Mouse (Mus musculus): Measurements from ENCODE around the gene Ythdf1.

Gene Ythdf1

GRCm38 (mm10) chr2:180920810-180921400 is at the start of gene Ythdf1:
Gene Ythdf1, minus strand, starts transcription at chr2:180920949.
- in situ Hi-C loops (cut with MseI, MboI): loop anchor here in 1 of 2 experiments (5.0 kb wide), 1 partner anchor 41 kb away; no protein-coding TSS in a partner anchor

- in situ Hi-C loops (cut with MseI, MboI): no loop called here
These were observed 46.4 kb upstream of the Ythdf1 start, which contains the start of gene Arfgap1 for GRCm38 (mm10) chr2:180967010-180967763. Gene Arfgap1, plus strand, starts transcription at chr2:180967225.

GRCm38 (mm10) chr2:180966092-180966882 is 45.5 kb upstream of the Ythdf1 start:
- in situ Hi-C loops (cut with MseI, MboI): no loop called here

- in situ Hi-C loops (cut with MseI, MboI): loop anchor here (5.0 kb wide), 2 partner anchors 37 to 42 kb away; partner anchors contain the start of genes Birc7 (in 1 of the 2) and Ythdf1 (in 1 of the 2)
These were observed 43.2 kb upstream of the Ythdf1 start for GRCm38 (mm10) chr2:180963956-180964355.

- in situ Hi-C loops (cut with MseI, MboI): loop anchor here (5.0 kb wide), 2 partner anchors 35 to 40 kb away; partner anchors contain the start of genes Birc7 (in 1 of the 2) and Ythdf1 (in 1 of the 2)
These were observed 42.0 kb upstream of the Ythdf1 start for GRCm38 (mm10) chr2:180962616-180963308.

GRCm38 (mm10) chr2:180960187-180960586 is 39.4 kb upstream of the Ythdf1 start:
- in situ Hi-C loops (cut with MseI, MboI): loop anchor here (5.0 kb wide), 2 partner anchors 33 to 38 kb away; partner anchors contain the start of genes Birc7 (in 1 of the 2) and Ythdf1 (in 1 of the 2)

GRCm38 (mm10) chr2:180959605-180960004 is 38.9 kb upstream of the Ythdf1 start:
- in situ Hi-C loops (cut with MseI, MboI): loop anchor here (5.0 kb wide), 2 partner anchors 32 to 37 kb away; partner anchors contain the start of genes Birc7 (in 1 of the 2) and Ythdf1 (in 1 of the 2)

GRCm38 (mm10) chr2:180954061-180955047 is 33.6 kb upstream of the Ythdf1 start, which contains the start of gene Nkain4:
Gene Nkain4, minus strand, starts transcription at chr2:180954699.
- in situ Hi-C loops (cut with MseI, MboI): no loop called here

- in situ Hi-C loops (cut with MseI, MboI): no loop called here
These were observed 32.9 kb upstream of the Ythdf1 start for GRCm38 (mm10) chr2:180953638-180954037.

- in situ Hi-C loops (cut with MseI, MboI): no loop called here
These were observed 32.0 kb upstream of the Ythdf1 start for GRCm38 (mm10) chr2:180952731-180953171.

- in situ Hi-C loops (cut with MseI, MboI): no loop called here
These were observed 29.2 kb upstream of the Ythdf1 start for GRCm38 (mm10) chr2:180949947-180950346.

- in situ Hi-C loops (cut with MseI, MboI): no loop called here
These were observed 21.1 kb upstream of the Ythdf1 start for GRCm38 (mm10) chr2:180941869-180942268.

GRCm38 (mm10) chr2:180940187-180940586 is 19.4 kb upstream of the Ythdf1 start:
- in situ Hi-C loops (cut with MseI, MboI): no loop called here

GRCm38 (mm10) chr2:180932418-180932817 is 11.7 kb upstream of the Ythdf1 start:
- in situ Hi-C loops (cut with MseI, MboI): no loop called here

- in situ Hi-C loops (cut with MseI, MboI): loop anchor here in 1 of 2 experiments (5.0 kb wide), 1 partner anchor 34 kb away; no protein-coding TSS in a partner anchor
These were observed 8.0 kb upstream of the Ythdf1 start, which contains the start of gene Birc7 for GRCm38 (mm10) chr2:180928723-180929122. Gene Birc7, plus strand, starts transcription at chr2:180929023.

- in situ Hi-C loops (cut with MseI, MboI): loop anchor here in 1 of 2 experiments (5.0 kb wide), 1 partner anchor 37 kb away; no protein-coding TSS in a partner anchor
These were observed 4.4 kb upstream of the Ythdf1 start for GRCm38 (mm10) chr2:180925176-180925575.

- in situ Hi-C loops (cut with MseI, MboI): loop anchor here in 1 of 2 experiments (5.0 kb wide), 1 partner anchor 40 kb away; no protein-coding TSS in a partner anchor
These were observed 2.0 kb upstream of the Ythdf1 start for GRCm38 (mm10) chr2:180922739-180923138.

- in situ Hi-C loops (cut with MseI, MboI): loop anchor here in 1 of 2 experiments (5.0 kb wide), 1 partner anchor 42 kb away; no protein-coding TSS in a partner anchor
These were observed 588 bp downstream of the Ythdf1 start for GRCm38 (mm10) chr2:180919913-180920809.
